Mouse (Mus musculus): ENCODE data around the gene Acsl3. TPM values are rescaled to one million over a fixed set of nuclear protein-coding genes. Genes with fewer than 3 reads are reported as not detected.

Gene Acsl3
- polyA plus RNA-seq, 1 experiment from 2014 or later, result 45.3 TPM

DNA sequence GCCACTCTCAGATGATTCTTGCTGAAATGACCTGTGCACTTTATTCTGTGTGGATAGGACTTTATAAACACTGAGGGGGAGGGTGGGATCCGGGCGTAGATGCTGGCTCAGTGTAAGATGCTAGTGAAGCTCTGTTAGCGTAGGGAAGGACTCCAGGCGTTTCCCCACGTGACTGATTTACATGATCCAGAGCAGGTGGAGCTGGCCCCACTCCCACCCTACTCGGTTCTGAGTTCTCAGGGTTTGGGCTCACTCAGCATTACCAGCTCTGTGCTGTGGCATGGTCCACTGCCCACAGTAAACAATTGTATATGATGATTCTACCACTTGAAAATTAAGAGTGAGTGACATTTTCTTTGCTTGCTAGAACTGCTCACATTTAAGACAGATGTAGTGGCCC, 40.5 kb downstream of the Acsl3 start:
- ATAC-seq (replicated peaks; ENCODE audit: low FRiP score), result no peak
- 83% methylated on average over 6 of the region's 6 CpGs for WGBS
- peaks cover 21% of the 10 kb centered on the region for H3K36me3 ChIP-seq (ENCODE audit: control insufficient read depth, insufficient read depth, low read length)
- H3K9ac ChIP-seq (ENCODE audit: low read depth, low read length), result no peak overlapping the region
- no peak overlapping the region for H3K4me3 ChIP-seq (ENCODE audit: low read depth, low read length)
- H3K27ac ChIP-seq (ENCODE audit: low read depth, low read length), result no peak overlapping the region
- DNase-seq (ENCODE audit: low spot score), result no peak
- H3K27me3 ChIP-seq (replicated peaks; ENCODE audit: control insufficient read depth, insufficient read depth, low read length), result no peaks in the 10 kb centered on the region
- no peak overlapping the region for H3K4me2 ChIP-seq
- H3K9me3 ChIP-seq (ENCODE audit: control insufficient read depth, low read length), result no peaks in the 10 kb centered on the region
- H3K4me1 ChIP-seq (replicated peaks; ENCODE audit: control insufficient read depth, insufficient read depth, low read length), result no peaks in the 10 kb centered on the region

DNA sequence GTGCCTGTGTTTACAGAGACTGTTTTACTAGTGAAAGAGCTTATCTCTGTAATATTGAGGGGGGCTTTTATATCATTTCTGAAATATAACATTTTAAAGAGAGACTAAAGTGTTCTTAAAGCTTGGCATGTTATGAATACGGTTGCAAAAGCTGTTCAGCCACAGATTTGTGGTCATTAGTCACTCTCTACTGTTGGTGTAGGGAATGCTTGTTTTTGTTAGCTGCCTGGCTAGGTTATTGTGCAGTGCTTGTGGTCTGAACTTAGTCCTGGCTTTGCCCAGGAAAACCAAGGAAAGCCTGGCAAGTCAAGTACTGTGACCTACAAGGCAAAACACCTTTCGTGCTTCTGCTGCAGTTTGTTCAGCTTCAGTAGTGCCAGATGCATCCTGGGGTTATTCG, 44.1 kb downstream of the Acsl3 start:
- ATAC-seq (replicated peaks; ENCODE audit: low FRiP score) (no peak), DNase-seq (ENCODE audit: low spot score) (no peak)
- H3K9me3 ChIP-seq (ENCODE audit: control insufficient read depth, low read length), result no peaks in the 10 kb centered on the region
- H3K36me3 ChIP-seq (ENCODE audit: control insufficient read depth, insufficient read depth, low read length), result peaks cover 25% of the 10 kb centered on the region
- no peak overlapping the region for H3K4me3 ChIP-seq (ENCODE audit: low read depth, low read length)
- H3K9ac ChIP-seq (ENCODE audit: low read depth, low read length), result no peak overlapping the region
- H3K27me3 ChIP-seq (replicated peaks; ENCODE audit: control insufficient read depth, insufficient read depth, low read length), result no peaks in the 10 kb centered on the region
- H3K4me2 ChIP-seq, result no peak overlapping the region
- 83% methylated on average over 3 of the region's 3 CpGs for WGBS
- H3K4me1 ChIP-seq (replicated peaks; ENCODE audit: control insufficient read depth, insufficient read depth, low read length), result no peaks in the 10 kb centered on the region
- no peak overlapping the region for H3K27ac ChIP-seq (ENCODE audit: low read depth, low read length)

DNA sequence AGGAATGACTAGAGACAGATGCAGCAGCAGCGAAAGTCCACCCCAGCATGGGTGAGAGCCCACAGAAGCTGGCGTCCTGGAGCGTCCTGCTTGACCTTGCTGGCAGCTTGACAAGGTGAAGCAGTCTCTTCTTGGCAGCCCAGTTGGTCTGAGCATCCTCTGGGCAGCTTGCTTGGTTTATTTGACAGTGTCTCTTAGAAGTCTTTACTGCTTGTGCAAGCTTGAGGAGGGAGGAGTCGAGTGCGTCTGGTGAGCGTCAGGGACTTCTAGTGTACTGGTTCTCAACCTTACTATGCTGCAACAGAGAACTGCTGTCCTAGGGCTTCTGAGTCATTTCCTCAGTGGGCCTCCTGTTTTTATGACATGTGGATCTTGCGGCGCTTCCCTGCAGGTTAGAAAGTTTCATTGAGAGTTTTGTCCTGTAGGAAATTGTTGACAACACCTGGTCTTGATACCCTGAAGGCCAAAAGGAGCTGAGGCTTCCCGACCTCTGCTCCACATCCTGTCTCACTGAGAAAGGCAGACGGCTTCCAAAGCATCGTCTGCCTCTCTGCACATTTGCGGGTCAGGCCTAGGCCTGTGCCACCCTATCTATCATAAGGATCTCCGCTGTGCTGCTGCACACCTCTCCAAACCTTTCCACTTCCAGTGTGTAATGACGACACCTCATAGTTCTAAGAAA, 44.8 kb downstream of the Acsl3 start:
- Histone ChIP-seq H3K9ac (ENCODE audit: low read depth, low read length) (no peak overlapping the region), H3K27me3 (replicated peaks; ENCODE audit: control insufficient read depth, insufficient read depth, low read length) (no peaks in the 10 kb centered on the region), H3K4me3 (ENCODE audit: low read depth, low read length) (no peak overlapping the region), H3K27ac (ENCODE audit: low read depth, low read length) (no peak overlapping the region), H3K9me3 (ENCODE audit: control insufficient read depth, low read length) (no peaks in the 10 kb centered on the region), H3K4me2 (no peak overlapping the region), H3K36me3 (ENCODE audit: control insufficient read depth, insufficient read depth, low read length) (peaks cover 25% of the 10 kb centered on the region), H3K4me1 (replicated peaks; ENCODE audit: control insufficient read depth, insufficient read depth, low read length) (no peaks in the 10 kb centered on the region)
- DNase-seq (ENCODE audit: low spot score) (no peak), ATAC-seq (replicated peaks; ENCODE audit: low FRiP score) (no peak)
- 54% methylated on average over 14 of the region's 14 CpGs for WGBS

DNA sequence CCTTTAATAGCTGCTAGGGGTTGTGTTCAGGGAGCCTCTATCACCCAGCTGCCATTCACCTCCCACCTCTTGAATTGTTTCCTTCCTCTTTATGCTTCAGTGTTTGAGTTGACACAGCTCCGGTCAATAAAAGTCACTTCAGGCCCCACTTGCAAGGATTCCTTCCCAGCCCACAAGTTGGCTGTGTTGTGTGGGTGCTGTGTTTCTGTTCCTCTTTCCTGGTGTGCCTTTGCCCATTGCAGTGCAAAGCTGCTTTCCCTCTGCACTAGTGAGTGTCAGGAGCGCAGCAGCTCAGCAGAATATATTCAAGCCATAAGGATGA, 45.3 kb downstream of the Acsl3 start:
- Histone ChIP-seq H3K4me1 (replicated peaks; ENCODE audit: control insufficient read depth, insufficient read depth, low read length) (no peaks in the 10 kb centered on the region), H3K9ac (ENCODE audit: low read depth, low read length) (no peak overlapping the region), H3K4me3 (ENCODE audit: low read depth, low read length) (no peak overlapping the region), H3K9me3 (ENCODE audit: control insufficient read depth, low read length) (no peaks in the 10 kb centered on the region), H3K27ac (ENCODE audit: low read depth, low read length) (no peak overlapping the region), H3K4me2 (no peak overlapping the region), H3K36me3 (ENCODE audit: control insufficient read depth, insufficient read depth, low read length) (peaks cover 25% of the 10 kb centered on the region), H3K27me3 (replicated peaks; ENCODE audit: control insufficient read depth, insufficient read depth, low read length) (no peaks in the 10 kb centered on the region)
- DNase-seq (ENCODE audit: low spot score), result no peak
- WGBS, result 82% methylated on average over 2 of the region's 2 CpGs
- no peak for ATAC-seq (replicated peaks; ENCODE audit: low FRiP score)

DNA sequence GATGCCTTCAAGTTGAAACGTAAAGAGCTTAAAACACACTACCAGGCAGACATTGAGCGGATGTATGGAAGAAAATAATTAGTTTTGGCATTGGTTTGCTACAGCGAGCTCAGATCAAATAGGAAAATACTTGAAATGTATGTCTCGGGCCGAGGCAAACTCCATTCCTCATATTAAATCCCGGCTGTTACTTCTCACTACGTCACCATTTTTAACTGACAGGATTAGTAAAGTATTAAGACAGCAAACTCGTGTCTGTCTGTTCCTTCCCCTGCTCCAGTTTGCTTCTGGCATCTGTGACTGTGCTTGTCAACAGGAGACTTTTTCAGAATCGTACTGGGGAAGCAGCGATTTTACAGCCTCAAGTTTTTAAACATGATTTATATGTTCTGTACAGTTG, 48.7 kb downstream of the Acsl3 start:
- Histone ChIP-seq H3K4me1 (replicated peaks; ENCODE audit: control insufficient read depth, insufficient read depth, low read length) (no peaks in the 10 kb centered on the region), H3K4me3 (ENCODE audit: low read depth, low read length) (no peak overlapping the region), H3K9ac (ENCODE audit: low read depth, low read length) (no peak overlapping the region), H3K27ac (ENCODE audit: low read depth, low read length) (no peak overlapping the region), H3K4me2 (no peak overlapping the region), H3K9me3 (ENCODE audit: control insufficient read depth, low read length) (no peaks in the 10 kb centered on the region), H3K36me3 (ENCODE audit: control insufficient read depth, insufficient read depth, low read length) (peaks cover 16% of the 10 kb centered on the region; the same call in 1 of the 2 replicates), H3K27me3 (replicated peaks; ENCODE audit: control insufficient read depth, insufficient read depth, low read length) (no peaks in the 10 kb centered on the region)
- no peak for DNase-seq (ENCODE audit: low spot score)
- ATAC-seq (replicated peaks; ENCODE audit: low FRiP score), result no peak
- WGBS, result 89% methylated on average over 10 of the region's 10 CpGs

DNA sequence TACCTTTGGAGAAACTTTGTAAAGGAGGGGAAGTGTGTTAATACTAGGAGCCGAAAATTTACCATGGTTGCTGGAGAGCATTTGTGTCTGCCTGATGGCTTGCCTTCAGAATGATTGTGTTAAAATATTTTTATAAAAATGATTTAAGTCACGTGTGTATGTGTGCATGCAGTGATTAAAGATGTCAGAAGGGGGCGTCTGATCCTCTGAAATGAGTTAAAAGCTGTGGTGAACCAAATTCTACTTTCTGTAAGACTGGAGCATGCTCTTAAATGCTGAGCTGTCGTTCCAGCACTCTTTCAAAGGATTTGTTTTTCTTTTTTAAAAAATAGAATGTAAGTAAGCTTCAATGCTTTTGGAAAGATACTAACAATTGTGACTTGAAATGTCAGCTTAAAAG, 49.7 kb downstream of the Acsl3 start:
- Histone ChIP-seq H3K27me3 (replicated peaks; ENCODE audit: control insufficient read depth, insufficient read depth, low read length) (no peaks in the 10 kb centered on the region), H3K4me2 (no peak overlapping the region), H3K9me3 (ENCODE audit: control insufficient read depth, low read length) (no peaks in the 10 kb centered on the region), H3K36me3 (ENCODE audit: control insufficient read depth, insufficient read depth, low read length) (peaks cover 9% of the 10 kb centered on the region; the same call in 1 of the 2 replicates), H3K9ac (ENCODE audit: low read depth, low read length) (no peak overlapping the region), H3K4me3 (ENCODE audit: low read depth, low read length) (no peak overlapping the region), H3K4me1 (replicated peaks; ENCODE audit: control insufficient read depth, insufficient read depth, low read length) (no peaks in the 10 kb centered on the region), H3K27ac (ENCODE audit: low read depth, low read length) (no peak overlapping the region)
- DNase-seq (ENCODE audit: low spot score) (no peak), ATAC-seq (replicated peaks; ENCODE audit: low FRiP score) (no peak)
- 56% methylated on average over 4 of the region's 4 CpGs for WGBS

DNA sequence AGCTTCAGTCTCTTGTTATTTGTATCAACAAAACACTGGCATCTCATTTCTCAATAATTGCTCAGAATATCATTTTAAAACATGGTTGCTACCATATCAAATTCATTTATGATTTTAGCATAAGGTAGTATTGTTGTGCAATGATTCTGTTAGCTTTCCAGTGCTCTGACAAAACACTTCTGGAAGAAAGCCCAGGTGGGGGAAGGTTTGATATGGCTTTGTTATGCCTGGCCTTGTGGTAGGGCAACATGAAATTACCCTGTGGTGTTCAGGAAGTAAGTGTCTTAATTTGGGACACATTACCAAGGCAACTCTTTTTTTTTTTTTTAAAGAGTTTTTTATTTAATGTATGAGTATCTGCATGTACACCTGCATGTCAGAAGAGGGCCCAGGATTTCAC, 52.4 kb downstream of the Acsl3 start:
- H3K36me3 ChIP-seq (ENCODE audit: control insufficient read depth, insufficient read depth, low read length), result peaks cover 3% of the 10 kb centered on the region; the same call in 1 of the 2 replicates
- no peaks in the 10 kb centered on the region for H3K9me3 ChIP-seq (ENCODE audit: control insufficient read depth, low read length)
- ATAC-seq (replicated peaks; ENCODE audit: low FRiP score), result no peak
- H3K4me3 ChIP-seq (ENCODE audit: low read depth, low read length), result no peak overlapping the region
- no peak overlapping the region for H3K9ac ChIP-seq (ENCODE audit: low read depth, low read length)
- DNase-seq (ENCODE audit: low spot score), result no peak
- no peak overlapping the region for H3K4me2 ChIP-seq
- H3K4me1 ChIP-seq (replicated peaks; ENCODE audit: control insufficient read depth, insufficient read depth, low read length), result no peaks in the 10 kb centered on the region
- H3K27me3 ChIP-seq (replicated peaks; ENCODE audit: control insufficient read depth, insufficient read depth, low read length), result no peaks in the 10 kb centered on the region
- H3K27ac ChIP-seq (ENCODE audit: low read depth, low read length), result no peak overlapping the region

DNA sequence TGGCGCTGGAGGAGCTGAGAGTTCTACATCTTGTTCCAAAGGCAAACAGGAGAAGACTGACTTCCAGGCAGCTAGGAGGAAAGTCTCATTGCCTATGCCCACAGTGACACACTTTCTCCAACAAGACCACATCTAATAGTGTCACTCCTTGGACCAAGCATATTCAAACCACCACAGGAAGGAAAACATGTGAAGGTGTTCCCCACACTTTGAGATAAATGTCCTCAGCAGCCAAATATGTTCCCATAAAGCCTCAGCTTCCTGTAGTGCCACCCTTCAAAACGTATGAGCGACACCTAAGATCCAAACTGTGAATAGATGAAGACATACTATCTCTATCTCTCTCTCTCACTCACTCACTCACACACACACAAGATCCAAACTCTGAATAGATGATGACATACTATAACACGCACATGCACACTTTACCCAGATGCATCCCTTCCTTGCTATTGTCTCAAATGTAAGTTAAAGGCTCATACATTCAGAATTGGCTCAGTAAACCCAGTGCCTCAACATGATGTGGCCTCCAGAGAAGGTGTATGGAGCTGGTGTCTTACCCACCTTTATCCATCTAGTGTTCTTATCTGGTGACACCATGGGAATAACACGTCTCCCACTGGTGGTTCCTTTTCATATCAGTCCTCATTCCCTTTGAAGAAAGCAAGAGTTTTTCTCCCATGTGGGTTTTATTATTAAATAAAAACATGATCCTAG, 53.1 kb downstream of the Acsl3 start:
- no peak for DNase-seq (ENCODE audit: low spot score)
- Histone ChIP-seq H3K4me2 (no peak overlapping the region), H3K27me3 (replicated peaks; ENCODE audit: control insufficient read depth, insufficient read depth, low read length) (no peaks in the 10 kb centered on the region), H3K27ac (ENCODE audit: low read depth, low read length) (no peak overlapping the region), H3K9ac (ENCODE audit: low read depth, low read length) (no peak overlapping the region), H3K36me3 (ENCODE audit: control insufficient read depth, insufficient read depth, low read length) (no peaks in the 10 kb centered on the region), H3K4me3 (ENCODE audit: low read depth, low read length) (no peak overlapping the region), H3K4me1 (replicated peaks; ENCODE audit: control insufficient read depth, insufficient read depth, low read length) (no peaks in the 10 kb centered on the region), H3K9me3 (ENCODE audit: control insufficient read depth, low read length) (no peaks in the 10 kb centered on the region)
- 73% methylated on average over 5 of the region's 5 CpGs for WGBS
- no peak for ATAC-seq (replicated peaks; ENCODE audit: low FRiP score)
